Mouse (Mus musculus) right cerebral cortex, adult 2 months (tissue): ENCODE results near the gene Olfr358.

Source experiments
- DNase-seq, 2 experiments: peaks; one replicate each; pipeline ENCODE4 v3.0.0; 2021 to 2022; ENCODE audit warnings: low spot score in 2 of 2

The Olfr358 gene

GRCm38 (mm10) chr2:37009235-37009634 lies at the start of gene Olfr358:
TSS of gene Olfr358 (minus strand) at chr2:37009335.
- DNase-seq: no peak

GRCm38 (mm10) chr2:36997030-36997429 lies 12.1 kb downstream of the Olfr358 start:
- no peak for DNase-seq

GRCm38 (mm10) chr2:36993527-36993926 lies 15.6 kb downstream of the Olfr358 start, which contains the start of gene Olfr357:
TSS of gene Olfr357 (plus strand) at chr2:36993827.
- DNase-seq: no peak
